Mouse (Mus musculus): ENCODE measurements at regions not wholly inside any gene's neighbourhood (a gene's known extent, or its start where the extent isn't known, plus 50 kb on each side); places are given as distances from the start of the nearest gene placed in this dataset.
A peak's percentile ranks its signal among the peaks of the same experiment; 100 is the strongest.

DNA sequence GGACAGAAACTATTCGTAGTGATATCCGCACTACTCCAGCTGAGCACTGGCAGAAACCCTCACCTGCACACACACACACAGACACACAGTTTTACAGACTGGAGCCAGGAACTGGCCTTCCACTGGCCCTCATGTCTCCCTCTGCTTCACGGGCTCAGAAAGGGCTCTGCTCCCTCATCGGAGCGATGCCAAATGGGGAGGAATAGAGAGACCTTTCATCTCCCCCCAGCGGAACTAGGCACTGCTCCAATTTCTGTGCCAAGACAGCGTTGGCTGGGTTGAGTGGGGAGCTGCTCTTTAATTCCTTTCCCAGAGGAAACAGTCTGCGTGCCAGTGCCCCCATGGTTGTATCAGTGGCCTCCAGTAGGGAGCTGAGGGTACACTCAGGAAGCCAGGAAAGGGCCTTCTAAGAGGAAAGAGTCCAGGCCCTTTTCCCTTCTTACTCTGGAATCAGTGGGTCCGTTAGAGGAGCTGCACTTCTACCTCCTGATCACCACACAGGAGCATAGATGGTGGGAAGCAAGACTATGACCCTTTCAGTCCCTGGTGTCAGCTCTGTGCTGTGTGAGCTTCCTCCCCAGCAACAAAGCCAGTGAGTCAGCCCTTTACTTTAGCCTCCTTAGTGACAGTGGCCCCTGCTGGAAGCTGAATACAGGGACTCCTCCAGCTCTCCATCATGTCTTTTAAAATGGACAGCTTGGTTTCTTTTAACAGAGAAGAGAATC lies 452.7 kb downstream of the Rps24 start:
- peak; percentile 81 to 82 for DNase-seq (ENCODE audit: low spot score in 2 of 2)

DNA sequence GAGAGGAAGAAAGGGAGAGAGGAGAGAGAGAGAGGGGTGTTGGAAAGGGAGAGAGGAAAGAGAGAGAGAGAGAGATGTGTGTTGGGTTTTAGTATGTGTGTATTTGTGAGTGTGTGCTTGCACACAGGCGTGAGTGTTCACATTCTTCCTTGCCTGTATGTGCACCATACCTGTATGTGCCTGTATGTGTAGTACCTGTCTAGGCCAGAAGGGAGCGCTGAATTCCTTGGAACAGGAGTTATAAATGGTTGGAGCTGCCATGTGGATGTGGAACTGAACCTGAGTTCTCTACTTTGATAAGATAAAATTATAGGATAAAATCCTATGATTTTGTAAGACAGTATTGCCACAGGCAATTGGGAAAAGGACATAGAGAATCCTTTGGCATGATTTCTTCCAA lies 458.8 kb downstream of the Rps24 start:
- no peak for DNase-seq (ENCODE audit: low spot score in 2 of 2)

DNA sequence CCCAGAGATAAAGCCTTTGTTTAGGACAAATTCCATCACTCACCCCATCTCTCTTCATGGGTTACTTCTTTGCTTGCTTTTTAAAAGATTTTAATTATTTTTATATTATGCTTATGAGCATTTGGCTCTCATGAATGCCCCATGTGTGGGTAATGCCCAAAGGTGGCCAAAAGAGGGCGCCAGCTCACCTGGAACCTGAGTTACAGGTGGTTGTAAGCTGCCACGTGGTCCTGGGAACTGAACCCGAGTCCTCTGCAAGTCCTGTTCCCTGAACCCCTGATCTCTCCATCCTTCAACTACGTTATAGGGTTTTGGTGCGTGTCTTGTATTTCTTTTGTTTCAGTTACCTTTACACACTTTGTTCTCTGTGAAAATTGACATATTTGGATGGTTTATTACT lies 460.2 kb downstream of the Rps24 start:
- DNase-seq (ENCODE audit: low spot score in 2 of 2): no peak

DNA sequence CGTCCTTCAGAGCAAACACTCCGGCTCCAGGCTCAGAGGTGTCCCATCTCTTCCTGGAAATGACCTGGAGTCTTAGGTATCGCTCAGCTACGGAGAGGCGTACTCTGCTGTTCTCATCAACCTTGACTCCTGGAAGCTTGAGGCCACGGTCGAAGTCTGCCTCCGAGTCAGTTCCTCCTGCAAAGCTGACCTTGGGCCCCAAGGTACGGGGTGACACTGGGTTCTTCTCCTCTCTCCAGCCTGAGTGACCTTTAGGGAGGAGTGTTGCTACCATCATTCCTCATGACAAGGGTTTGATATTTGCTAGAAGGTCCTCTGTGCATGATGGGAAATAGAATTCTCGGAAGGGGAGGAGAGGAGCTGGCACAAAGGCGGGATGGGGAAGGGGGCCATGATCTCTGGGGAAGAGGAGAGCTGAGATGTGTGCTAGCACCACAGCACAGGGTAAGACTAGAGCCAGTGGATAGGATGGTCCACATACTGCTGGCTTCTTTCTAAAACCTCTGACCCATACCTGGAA lies 469.0 kb downstream of the Rps24 start:
- no peak for DNase-seq (ENCODE audit: low spot score in 2 of 2)

DNA sequence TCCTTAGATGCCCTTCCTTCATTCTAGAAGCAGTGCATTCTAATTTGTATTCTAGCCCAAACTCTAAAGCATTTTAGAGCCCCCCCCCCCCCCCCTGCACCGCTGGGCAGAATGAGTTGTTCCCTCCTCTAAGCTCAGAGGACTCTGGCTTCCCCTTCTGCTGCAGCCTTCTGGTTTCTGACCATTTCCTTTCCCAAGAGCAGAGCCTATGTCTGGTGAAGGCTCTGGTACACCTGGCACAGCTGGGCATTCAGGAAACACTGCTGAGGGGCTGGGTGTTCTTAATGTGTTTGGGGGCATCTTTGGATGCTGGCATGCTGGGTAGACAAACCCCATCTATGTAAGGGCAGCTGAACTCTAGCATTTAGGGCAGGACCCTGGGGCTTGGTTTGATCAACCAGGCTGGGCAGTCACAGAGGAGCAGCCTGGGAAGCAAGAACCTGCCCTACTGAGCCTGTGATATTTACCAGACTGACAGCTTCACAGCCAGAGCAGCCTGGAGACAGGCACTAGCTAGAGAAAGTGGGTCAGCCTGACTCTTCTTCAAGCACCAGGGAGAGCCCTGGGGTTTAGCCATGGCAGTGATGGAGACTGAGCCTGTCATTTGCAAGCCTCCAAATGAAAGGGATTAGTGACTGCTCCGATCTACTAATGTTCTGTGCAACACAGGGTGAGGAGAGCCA lies 469.7 kb downstream of the Rps24 start:
- no peak for DNase-seq (ENCODE audit: low spot score in 2 of 2)

DNA sequence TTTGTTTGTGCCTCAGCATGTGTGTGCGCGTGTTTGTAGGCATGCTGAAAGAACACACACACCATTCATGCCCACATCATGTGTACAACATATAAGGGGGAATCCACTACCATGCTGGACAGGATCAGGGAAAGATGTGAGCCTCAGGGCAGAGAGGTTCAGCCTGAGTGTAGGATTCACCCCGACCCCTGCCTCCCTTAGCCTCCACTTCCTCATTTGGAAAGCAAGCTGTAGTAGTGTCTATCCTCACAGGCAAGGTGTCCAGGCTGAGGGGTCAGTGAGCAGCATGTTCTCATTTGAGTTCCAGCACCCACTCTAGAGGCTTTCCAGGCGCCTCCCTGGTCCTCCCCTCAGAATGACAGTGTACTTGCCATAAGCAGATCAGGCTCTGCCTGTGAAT lies 470.5 kb downstream of the Rps24 start:
- DNase-seq (ENCODE audit: low spot score in 2 of 2): no peak

DNA sequence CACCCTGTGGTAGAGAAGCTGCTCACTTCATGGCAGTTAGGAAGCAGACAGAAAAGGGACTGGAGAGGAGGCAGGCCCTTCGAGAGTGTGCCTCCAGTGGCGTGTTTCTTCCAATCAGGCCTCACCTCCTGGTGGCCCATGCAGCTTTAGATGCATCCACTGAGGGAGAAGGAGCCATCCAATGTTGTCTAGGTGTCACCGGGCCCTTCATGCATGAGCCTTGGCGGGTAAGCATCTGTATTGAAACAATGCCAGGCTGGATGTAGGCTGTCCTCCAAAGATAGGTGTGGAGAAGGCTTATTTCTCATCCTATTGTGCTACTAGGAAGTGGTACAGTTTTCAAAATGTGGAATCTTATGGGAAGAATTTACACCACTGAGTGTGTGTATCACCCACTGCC lies 471.9 kb downstream of the Rps24 start:
- DNase-seq (ENCODE audit: low spot score in 2 of 2): no peak

DNA sequence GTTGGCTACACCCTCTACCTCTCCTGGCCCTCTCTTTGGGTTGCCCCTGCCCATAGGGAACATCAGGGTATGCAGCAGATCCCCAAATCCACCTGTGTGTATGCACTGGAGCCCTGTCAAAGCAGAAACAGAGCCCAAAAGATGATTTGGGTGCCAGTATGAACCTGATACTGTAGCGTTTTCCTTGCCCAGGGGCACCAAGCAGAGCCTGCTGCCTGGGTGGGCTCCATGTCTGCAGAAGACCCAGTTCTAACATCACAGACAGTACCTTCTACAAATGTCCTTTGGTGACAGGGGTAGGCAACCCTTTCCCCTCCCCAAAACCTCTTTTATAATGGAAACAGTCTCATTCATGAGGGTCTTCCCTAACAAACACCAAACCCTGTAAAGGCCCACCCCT lies 472.5 kb downstream of the Rps24 start:
- DNase-seq (ENCODE audit: low spot score in 2 of 2): no peak

DNA sequence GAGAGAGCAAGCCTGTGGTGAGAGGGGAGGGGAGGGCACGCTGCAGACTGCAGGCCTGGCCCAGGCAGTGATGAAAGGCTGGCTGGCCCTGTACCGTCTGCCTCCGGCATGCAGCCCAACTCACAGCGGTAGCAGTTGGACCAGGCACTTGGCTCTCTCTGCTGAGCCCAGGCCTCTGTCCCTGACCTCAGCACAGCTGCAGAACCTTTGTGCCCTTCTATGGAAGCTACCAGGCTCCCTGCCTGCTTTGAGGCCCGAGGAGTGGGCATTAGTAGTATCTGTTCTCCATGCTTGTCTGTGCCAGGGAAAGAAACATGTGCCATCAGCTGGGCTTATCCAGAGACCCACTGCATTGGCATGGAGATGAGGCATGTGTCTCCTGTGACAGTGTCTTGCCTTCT lies 473.2 kb downstream of the Rps24 start:
- peak; percentile 37 to 44 for DNase-seq (ENCODE audit: low spot score in 2 of 2)

DNA sequence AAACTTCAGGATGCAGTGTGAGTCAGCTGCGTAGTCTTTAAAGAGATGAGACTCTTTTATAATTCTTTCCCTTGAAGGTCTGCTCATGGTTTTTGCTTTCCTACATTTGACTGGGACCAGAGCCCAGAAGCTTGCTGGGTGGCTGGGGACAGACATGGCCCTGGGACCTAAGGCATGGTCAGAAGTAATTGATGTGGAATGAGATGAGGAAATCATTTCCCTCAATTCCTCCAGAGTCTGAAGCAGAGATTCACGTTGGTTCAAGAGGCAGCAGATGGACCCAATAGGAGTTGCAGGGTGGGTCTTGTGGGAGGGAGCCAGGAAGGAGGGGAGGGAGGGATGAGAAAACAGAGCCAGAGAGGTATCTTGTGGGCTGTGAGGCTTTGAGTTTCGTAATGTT lies 473.9 kb downstream of the Rps24 start:
- DNase-seq (ENCODE audit: low spot score in 2 of 2): no peak

DNA sequence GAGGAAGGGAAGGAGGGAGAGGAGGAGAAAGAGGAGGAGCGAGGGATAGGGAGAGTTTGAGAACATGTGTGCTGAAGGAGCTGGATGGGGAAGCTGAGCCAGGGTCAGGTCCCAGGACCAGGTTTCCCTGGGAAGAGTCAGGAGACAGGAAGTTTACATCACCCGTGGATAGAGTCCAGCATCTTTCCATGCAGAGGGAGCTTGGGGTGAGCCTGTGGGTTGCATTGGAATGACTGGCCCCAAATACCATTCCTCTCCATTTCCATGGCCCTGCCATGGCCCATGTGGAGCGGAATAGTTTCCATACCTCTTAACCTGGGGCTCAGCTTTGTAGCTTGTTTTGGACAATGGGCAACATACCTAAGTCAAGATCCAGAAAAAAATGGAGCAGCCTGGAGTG lies 474.8 kb downstream of the Rps24 start:
- no peak for DNase-seq (ENCODE audit: low spot score in 2 of 2)

DNA sequence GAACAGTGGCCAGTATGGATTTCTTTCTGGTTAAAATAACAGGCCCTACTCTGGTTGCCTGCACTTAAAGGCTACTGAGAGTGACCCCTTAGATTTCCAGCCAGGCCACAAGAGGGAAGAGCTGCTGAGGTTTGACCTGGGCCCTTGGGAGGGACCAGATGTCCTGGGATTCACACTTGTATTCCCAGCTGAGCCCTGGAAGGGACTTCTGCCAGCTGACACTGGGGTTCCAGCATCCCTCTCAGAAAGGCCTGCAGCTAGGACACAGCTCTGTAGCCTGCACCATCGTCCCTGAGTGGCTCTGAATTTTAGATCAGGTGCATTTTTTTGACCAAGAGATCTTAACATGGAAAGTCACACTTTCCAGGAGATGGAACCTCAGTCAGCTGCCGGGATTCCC lies 482.7 kb downstream of the Rps24 start:
- DNase-seq (ENCODE audit: low spot score in 2 of 2): no peak

DNA sequence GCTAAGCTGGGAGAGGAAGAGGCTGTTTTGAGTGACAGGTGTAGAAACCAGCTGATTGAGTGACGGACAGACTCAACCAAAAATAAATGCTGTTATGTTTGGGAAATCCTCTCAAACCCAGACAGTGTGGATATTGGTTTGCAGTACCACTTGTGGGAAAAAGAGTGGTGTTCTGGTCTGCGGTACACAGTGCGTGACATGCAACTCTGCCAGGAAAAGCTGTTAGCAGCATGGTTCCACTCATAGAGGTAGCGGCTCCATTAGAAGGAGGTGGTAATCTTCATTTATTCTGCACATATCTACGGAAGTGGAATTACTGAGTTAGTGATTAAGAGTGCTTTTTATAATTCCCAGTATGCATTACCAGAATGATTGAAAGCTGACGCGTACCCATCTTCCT lies 485.4 kb downstream of the Rps24 start:
- no peak for DNase-seq (ENCODE audit: low spot score in 2 of 2)

DNA sequence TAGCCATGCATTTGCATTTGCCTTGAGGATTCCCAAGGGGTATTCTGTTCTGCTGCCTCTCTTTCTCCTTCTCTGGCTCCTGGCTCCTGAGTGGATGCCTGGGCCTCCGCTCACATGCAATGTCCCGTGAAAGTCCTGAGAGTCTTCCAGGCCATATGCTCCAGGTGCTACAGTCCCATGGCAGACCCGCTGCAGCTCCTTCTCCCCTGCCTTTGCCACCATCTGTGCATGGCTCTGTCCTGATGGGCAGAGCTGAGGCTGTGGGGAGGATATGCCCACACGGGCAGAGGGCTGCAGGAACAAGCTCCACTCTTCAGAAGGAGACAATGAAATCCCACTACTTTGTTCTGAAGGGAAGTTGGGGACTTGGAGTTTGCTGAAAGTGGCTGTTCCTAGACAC lies 485.9 kb upstream of the Zmiz1 start:
- no peak for DNase-seq (ENCODE audit: low spot score in 2 of 2)

DNA sequence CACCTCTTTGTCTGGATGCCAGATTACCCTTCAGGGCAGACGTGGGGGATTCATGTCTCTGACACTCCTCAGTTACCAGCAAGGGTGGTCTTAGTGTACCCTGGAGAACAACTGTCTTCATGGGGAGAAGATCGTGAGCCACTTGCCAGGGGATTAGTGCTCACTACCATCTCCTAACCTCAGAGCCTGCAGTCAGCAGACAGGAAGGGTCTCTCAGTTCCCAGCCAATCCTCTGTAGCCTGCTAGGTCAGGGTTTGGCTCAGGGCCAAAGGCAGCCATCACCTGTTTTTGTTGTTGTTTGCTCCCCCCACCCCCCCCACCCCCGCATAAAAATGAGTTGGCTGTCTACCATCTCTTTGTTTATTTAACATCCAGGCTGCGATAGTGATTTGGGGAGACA lies 485.4 kb upstream of the Zmiz1 start:
- no peak for DNase-seq (ENCODE audit: low spot score in 2 of 2)

DNA sequence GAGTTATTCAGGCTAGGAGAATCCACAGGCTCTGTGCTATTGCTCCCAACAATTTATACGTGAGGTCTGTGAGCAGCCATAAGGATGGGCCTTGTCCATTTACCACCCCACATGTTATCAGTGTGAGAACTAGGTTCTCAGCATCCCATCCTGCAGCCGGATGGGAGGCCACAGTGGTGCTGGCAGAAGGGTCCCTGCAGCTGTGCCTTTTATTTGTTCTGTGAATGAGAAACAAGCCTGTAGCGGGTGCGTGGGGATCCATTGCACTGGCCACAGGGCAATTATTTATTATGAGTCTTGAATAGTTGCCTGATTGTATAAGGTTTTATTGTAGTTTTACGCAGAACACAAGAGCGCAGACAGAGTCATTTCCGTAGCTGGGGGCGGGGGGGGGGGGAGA lies 476.5 kb upstream of the Zmiz1 start:
- no peak for DNase-seq (ENCODE audit: low spot score in 2 of 2)

DNA sequence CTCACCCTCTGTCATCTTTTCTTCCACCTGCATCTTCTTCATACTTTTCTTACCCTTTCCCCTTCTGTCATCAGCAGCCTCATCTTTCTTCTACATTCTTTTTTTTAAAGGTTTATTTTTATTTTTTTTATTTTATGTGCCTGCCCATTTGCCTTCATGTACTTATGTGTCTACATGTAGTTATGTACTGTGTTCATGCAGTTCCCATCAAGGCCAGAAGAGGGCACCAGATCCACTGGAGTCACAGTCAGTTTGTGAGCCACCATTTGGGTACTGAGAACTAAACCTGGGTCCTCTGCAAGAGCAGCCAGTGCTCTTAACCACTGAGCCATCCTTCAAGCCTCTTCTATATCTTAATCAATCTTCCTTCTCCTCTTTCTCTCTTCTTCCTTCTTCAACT lies 475.7 kb upstream of the Zmiz1 start:
- no peak for DNase-seq (ENCODE audit: low spot score in 2 of 2)

DNA sequence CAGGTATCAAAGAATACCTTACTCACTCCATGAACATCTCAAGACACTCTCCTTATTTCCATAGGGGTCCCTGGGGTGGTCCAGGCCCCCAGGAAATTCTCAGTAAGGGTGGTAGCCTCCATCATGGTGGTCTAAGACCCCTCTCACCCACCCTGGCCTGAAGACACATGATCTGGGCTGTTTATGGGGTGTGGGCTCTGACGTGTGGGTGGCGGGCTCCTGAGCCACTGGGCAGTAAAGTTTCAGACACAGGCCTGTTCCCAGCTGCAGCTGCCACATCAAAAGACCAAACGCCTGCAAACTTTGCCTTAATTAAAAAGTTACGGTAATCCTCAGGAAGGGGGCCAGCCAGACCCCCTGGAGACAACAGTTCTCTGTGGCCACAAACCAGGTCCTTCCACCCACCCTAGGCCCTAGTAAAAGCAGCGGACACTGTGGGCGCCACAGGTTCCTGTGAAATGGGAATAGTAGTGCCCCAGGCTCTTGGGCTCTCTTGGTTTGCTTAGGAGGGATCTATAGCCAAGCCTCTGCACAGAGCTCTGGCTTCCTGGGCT lies 473.1 kb upstream of the Zmiz1 start:
- DNase-seq (ENCODE audit: low spot score in 2 of 2): no peak

DNA sequence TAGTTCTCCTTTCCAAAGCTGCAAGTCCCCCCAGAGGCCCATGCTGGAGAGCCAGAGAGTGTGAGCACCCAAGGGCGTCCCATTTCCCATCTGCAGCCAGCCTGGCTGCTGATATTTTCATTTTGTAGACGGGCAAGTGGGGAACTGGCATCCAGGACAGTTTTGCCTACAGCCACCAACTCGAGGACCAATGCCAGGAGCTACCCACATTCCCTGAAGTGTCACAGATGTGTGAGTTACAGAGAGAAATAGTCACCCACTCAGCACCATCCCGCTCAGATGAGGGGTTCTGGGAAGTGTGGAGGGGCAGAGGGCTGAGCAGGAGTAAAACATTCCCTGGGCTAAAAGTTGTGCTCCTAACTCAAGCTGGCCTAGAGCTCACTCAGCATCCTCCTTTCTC lies 472.6 kb upstream of the Zmiz1 start:
- no peak for DNase-seq (ENCODE audit: low spot score in 2 of 2)

DNA sequence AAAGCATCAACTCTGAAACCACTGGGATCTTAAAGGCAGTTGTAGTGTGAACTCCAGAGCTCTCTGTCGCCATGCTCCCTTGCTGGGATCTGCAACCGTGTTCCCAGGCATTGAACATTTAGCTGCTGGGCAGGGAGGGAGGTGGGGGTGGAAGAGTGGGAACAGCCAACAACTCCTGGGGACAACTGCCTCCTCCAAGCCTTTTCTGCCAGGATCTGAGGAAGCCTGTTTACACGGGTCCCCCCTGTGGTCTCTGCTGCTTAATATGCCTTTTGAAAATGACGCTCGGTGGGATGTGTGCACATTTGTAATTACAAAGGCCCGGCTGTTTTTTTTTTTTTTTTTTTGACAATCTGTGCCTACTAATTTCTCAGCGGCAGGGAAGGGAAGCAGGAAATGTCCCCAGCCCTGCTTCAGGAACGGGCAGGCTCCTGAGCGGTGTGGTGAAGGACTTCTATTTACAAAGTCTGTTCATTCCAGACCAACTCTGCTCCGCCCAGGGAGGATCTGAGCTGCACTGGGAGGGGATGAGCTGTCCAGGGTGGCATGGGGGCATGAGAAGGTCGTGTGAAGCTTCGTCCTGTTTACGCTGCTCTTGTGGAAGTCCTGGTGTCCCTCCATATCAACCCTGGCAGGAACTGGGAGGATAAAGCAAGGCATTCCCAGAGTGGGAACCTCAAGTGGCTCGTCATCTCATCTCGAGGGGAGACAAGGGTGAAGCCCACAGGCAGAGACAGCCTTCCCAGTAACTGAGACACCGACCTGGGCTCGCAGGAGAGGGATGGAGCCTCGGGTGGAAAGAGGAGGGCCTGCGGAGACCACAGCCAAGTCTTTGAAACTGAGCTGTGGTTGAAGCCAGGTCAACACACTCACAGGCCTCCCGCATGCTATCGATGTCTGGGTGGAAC lies 465.0 kb upstream of the Zmiz1 start:
- DNase-seq (ENCODE audit: low spot score in 2 of 2): peak; percentile 27 to 49

DNA sequence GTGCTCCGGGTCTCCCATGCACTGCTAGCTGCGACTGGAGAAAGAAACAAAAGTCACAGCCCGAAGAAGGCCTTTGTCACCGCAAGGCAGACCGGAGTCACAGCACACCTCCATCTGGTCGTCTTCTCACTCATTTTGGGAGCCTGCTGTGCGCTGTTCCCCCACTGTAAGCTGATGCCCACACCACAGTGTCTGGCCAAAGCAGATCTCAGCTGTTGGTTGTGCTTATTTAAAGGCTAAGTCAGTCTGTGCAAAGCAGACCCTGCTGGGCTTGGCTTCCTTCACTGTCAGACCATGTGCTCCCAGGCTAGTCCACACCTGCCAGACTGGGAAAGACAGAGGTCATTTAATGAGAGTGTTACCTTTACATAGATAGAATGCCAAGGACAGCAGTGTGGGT lies 463.8 kb upstream of the Zmiz1 start:
- DNase-seq (ENCODE audit: low spot score in 2 of 2): no peak

Measured in frontal cortex, postnatal 10 days (tissue).